In the genomic region with DNA sequence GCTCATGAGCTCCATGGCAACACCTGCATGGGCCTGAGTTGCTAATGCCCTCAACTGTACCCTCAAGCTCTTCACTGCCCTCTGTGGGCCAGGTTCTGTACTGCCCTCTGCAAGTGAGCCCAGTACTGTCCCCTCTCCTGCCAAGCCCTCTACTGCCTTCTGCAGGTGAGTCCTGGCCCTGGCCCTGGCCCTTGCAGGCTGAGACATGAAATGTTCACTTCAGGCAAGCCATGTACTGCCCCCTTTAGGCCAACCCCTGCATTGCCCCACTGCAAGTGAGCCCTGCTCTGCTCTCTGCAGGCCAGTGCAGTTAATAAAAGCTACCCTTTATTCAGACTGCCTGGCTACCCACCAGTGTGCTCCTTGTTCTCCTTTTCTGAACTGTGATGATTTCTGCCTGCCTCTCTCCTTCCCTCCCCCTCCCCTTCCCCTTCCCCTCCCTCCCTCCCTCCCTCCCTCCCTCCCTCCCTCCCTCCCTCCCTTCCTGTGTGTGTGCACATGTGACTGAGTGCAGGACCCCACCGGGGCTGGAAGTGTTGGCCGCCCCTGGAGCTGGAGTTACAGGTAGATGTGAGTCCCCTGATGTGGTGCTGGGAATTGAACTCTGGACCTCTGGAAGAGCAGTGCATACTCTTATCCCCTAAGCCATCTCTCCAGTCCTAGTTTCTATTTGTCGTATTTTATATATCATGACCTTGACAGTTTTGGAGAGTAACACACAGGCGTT, we compare ENCODE assay signal across 9 mouse cellular contexts. TPM values are rescaled to one million over a fixed set of nuclear protein-coding genes. Genes with fewer than 3 reads are reported as not detected.
DNase-seq lines count a peak whose midpoint lies in the region; ATAC-seq lines count a peak whose summit lies in the region.
"Had no signal": no experiment of that assay in that cellular context is flagged by ENCODE, and none has a peak within 500 bp of the region (broad histone marks: within the 10 kb centered on the region; RNA-seq: fewer than 3 reads in every experiment).

No protein-coding gene starts in this region.

- H3K9ac ChIP-seq in kidney, embryonic 14.5 days (ENCODE audit: low read depth, low read length) = no peak overlapping the region

- no peaks in the 10 kb centered on the region for H3K36me3 ChIP-seq in kidney, embryonic 14.5 days (ENCODE audit: control insufficient read depth, insufficient read depth, low read length)

- no peak overlapping the region for H3K4me2 ChIP-seq in kidney, embryonic 14.5 days (replicated peaks; ENCODE audit: low read depth, low read length)

- no peaks in the 10 kb centered on the region for H3K27me3 ChIP-seq in kidney, embryonic 14.5 days (ENCODE audit: control insufficient read depth, insufficient read depth, low read length)

- no peaks in the 10 kb centered on the region for H3K9me3 ChIP-seq in kidney, embryonic 14.5 days (ENCODE audit: control insufficient read depth, low read length)

- peak; percentile 60 for ATAC-seq in common myeloid progenitor, adult 5-6 weeks (replicated peaks; ENCODE audit: low read depth, poor library complexity, severe bottlenecking)
- peak; percentile 51; the same call in 1 of the 2 replicates for ATAC-seq in kidney, embryonic 14.5 days (ENCODE audit: low FRiP score, low TSS enrichment)
- peak; percentile 77 for ATAC-seq in megakaryocyte progenitor cell, adult 5-6 weeks (replicated peaks; ENCODE audit: poor library complexity)

- H3K4me1 ChIP-seq in kidney, embryonic 14.5 days (ENCODE audit: control insufficient read depth, insufficient read depth, low read length) = no peaks in the 10 kb centered on the region

- no peak overlapping the region for H3K4me3 ChIP-seq in kidney, embryonic 14.5 days (ENCODE audit: low read length)

- 89% methylated on average over 4 of the region's 4 CpGs for WGBS in kidney, embryonic 14.5 days

- no peak overlapping the region for H3K27ac ChIP-seq in kidney, embryonic 14.5 days (ENCODE audit: low read depth, low read length)

- peak; percentile 95 for DNase-seq in heart, adult 11 months
- DNase-seq in heart, adult 8-10 months (ENCODE audit: low spot score) = no peak
- peak; percentile 52 for DNase-seq in 3134 (ENCODE audit: extremely low read depth, insufficient read length, low spot score)
- peak; percentile 77 for DNase-seq in ZHBTc4 (ENCODE audit: low read depth, low spot score)
- DNase-seq in thymus, postnatal 0 days (ENCODE audit: low spot score) = peak; percentile 23

RNA-seq across cellular contexts. Expression of a gene that starts 9.6 kb away (rescaled TPM):
- under 1 TPM in 1 of 4 experiments, not detected in 3; 0.28 TPM for total RNA-seq in heart, adult 8-10 months (2022)
- total RNA-seq in common myeloid progenitor, adult 5-6 weeks (2017) = not detected in 2 replicates
- polyA plus RNA-seq in kidney, embryonic 14.5 days (2014; fragmentation: Nextera tagmentation; extraction: Ambion mirVana) = 1.8 and 2.5 TPM in 2 replicates
- total RNA-seq in megakaryocyte progenitor cell, adult 5-6 weeks (2015) = not detected in 2 replicates
- total RNA-seq in megakaryocyte progenitor cell, adult 5-6 weeks (2017) = not detected in 2 replicates
- polyA plus RNA-seq in thymus, postnatal 0 days (2015; fragmentation: Nextera tagmentation; extraction: Ambion mirVana) = not detected in 2 replicates
- polyA plus RNA-seq: stomach, embryonic 16.5 days had no signal
